Mouse (Mus musculus): ENCODE data around the gene Acoxl.

DNA sequence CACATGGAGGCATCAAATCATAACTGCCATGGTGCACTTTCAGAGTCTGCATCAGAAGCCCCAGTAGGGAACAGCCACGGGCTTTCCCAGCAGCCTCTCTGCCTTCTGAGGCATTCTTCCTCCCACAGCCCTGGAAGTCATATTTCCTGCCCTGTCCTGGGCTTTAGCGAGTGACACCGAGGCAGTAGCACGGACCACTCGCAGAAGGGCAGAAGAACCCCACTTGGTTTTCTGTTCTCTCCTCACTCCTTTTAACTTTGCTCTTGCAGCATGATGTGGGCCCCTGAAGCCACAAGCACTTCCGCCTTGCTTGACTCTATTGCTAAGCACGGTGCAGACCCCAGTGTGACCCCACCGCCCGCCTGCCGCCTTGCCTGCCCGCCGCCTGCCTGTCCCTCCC, 189.0 kb downstream of the Acoxl start:
- TF ChIP-seq CTCF (IDR thresholded peaks at IDR 0.05; ENCODE audit: extremely low read depth, insufficient read depth, insufficient read length, insufficient replicate concordance) (no peak), POLR2A (IDR thresholded peaks at IDR 0.05; ENCODE audit: low read depth, low read length) (no peak)
